Mouse (Mus musculus): ENCODE data around the gene Gm20388. TPM values are rescaled to one million over a fixed set of nuclear protein-coding genes. Genes with fewer than 3 reads are reported as not detected.

Gm20388 gene
- polyA plus RNA-seq, 1 experiment from 2014 or later = 5.5 TPM

DNA sequence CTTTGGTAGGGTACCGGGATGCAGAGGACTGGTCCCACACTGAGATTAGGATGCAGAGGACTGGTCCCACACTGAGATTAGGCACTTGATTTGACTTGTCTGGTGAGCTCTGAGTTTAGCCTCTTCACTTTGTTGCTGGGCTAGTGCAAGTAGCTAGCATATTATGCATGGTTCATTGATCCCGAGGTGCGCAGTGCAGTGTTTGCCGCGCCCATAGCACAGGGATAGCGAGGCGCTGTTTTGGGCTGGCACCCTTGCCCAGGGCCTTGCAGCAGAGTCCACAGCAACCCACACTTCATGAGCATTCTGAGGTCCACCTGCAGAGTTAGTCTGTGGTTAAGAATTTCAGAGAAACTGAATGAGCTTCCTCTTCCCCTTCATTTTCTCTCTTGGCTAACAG, 2042.2 kb downstream of the Gm20388 start:
- no peak for ATAC-seq (ENCODE audit: borderline replicate concordance, extremely low read depth, low FRiP score, low TSS enrichment)
- Histone ChIP-seq H3K4me2 (peak overlapping the region; percentile 75), H3K9ac (0 out of 2 replicates have a peak overlapping the region, but pooled peaks have one; percentile 5), H3K27me3 (no peaks in the 10 kb centered on the region), H3K36me3 (peaks cover 26% of the 10 kb centered on the region; the same call in 1 of the 2 replicates), H3K4me1 (peaks cover 43% of the 10 kb centered on the region), H3K9me3 (no peaks in the 10 kb centered on the region), H3K4me3 (0 out of 2 replicates have a peak overlapping the region, but pooled peaks have one; percentile 62), H3K27ac (no peak overlapping the region)
- WGBS = 88% methylated on average over 7 of the region's 7 CpGs

DNA sequence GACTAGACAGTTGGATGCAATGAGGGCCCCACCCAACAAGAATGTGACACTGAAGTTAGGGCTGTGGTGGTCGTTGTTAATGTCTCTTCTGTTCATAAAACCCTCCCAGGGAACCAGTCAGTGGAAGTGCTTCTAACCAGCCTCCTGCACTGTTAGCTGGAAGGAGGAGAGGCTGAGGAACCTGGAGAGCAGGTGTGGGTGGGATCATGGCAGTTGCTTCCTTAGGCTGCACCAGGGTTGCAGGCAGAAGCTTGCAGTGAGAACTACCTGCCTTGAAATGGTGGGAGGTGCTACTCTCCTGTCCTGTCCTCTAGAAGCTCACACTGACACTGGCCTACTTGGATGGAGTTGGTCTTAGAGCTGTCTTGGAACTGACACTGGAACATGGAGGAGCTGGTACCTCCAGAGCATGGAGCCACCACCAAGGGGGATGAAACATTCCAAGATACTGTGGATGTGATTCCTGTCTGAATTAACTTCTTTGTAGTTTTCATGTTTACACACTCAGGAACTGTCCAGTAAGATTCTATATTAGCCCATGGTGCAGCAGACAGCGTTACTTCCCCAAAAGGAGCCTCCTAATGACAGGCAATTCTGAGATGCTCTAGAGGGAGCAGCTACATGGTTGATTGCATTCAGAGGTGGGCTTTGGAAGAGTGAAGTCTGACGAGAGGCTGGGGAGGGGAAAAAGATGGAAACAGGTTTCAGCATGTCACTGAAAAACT, 2043.3 kb downstream of the Gm20388 start:
- Histone ChIP-seq H3K9me3 (no peaks in the 10 kb centered on the region), H3K9ac (no peak overlapping the region), H3K27ac (no peak overlapping the region), H3K27me3 (no peaks in the 10 kb centered on the region), H3K36me3 (peaks cover 26% of the 10 kb centered on the region; the same call in 1 of the 2 replicates), H3K4me1 (peaks cover 31% of the 10 kb centered on the region), H3K4me2 (no peak overlapping the region), H3K4me3 (no peak overlapping the region)
- no peak for ATAC-seq (ENCODE audit: borderline replicate concordance, extremely low read depth, low FRiP score, low TSS enrichment)
- 63% methylated on average over 3 of the region's 3 CpGs for WGBS

DNA sequence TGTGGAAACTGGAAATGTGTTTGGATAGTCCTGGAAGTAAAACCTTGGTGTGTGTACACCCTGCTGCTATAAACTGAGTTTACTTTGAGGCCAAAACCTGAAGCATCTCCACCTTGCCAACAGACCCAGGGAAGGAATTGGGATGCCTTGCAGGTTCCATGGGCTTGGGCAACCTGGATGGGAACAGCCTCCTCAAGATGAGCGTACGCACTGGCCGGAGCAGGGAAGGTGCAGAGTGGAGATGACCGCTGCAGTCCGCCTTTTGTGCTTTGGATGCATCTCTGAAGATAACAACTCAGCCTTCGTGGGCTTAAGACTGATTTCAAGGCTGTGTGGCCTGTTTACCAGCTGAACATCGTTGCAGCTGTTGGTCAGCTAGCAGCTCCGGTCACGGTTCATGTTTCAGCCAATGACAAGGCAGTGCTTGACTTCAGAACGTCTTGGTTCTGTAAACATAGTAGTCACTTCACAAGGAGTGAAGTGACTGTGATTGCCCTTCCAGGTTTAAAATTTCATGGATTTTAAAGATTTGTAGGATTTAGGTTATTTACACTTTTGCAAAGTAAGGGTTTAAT, 2044.4 kb downstream of the Gm20388 start:
- 56% methylated on average over 10 of the region's 10 CpGs for WGBS
- no peak overlapping the region for H3K4me2 ChIP-seq
- no peak for ATAC-seq (ENCODE audit: borderline replicate concordance, extremely low read depth, low FRiP score, low TSS enrichment)
- peaks cover 26% of the 10 kb centered on the region for H3K4me1 ChIP-seq
- H3K9me3 ChIP-seq = no peaks in the 10 kb centered on the region
- H3K4me3 ChIP-seq = no peak overlapping the region
- H3K9ac ChIP-seq = no peak overlapping the region
- H3K27me3 ChIP-seq = no peaks in the 10 kb centered on the region
- no peak overlapping the region for H3K27ac ChIP-seq
- H3K36me3 ChIP-seq = peaks cover 26% of the 10 kb centered on the region; the same call in 1 of the 2 replicates

DNA sequence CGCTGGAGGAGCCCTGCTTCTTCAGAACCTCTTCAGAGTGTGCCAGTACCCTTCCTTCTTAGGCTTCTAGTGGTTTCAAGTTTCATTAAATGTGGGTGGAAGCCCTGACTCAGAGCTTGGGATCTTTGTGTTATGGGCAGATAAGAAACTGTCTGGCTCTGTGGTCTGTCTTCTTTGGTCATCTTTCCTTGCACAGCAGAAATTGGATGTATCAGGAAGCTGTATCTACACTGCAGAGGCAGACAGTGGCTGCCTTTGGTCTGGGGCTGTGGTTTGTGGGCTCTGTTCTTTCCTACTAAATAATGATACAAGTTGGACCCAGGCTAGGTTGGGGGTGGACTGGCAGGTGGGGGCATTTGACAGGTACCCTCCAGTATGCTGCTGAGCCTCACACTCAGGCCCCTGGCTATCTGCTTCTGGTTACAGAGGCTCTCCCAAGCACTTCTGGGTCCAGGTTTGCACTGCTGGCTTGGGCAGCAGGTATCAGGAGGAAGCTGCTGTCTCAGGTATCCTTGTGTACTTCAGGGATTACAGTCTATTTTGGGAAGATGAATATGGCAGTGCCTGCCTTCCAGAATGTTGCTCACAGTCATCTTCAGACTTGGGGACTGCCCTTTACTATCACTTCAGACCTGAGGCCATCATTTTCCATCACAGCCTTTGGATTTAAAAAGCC, 2045.3 kb downstream of the Gm20388 start:
- no peak overlapping the region for H3K9ac ChIP-seq
- peaks cover 26% of the 10 kb centered on the region for H3K4me1 ChIP-seq
- no peaks in the 10 kb centered on the region for H3K27me3 ChIP-seq
- H3K4me2 ChIP-seq = no peak overlapping the region
- WGBS = 61% methylated on average over 1 of the region's 1 CpGs
- no peaks in the 10 kb centered on the region for H3K9me3 ChIP-seq
- ATAC-seq (ENCODE audit: borderline replicate concordance, extremely low read depth, low FRiP score, low TSS enrichment) = no peak
- no peak overlapping the region for H3K4me3 ChIP-seq
- H3K36me3 ChIP-seq = peaks cover 26% of the 10 kb centered on the region; the same call in 1 of the 2 replicates
- no peak overlapping the region for H3K27ac ChIP-seq

DNA sequence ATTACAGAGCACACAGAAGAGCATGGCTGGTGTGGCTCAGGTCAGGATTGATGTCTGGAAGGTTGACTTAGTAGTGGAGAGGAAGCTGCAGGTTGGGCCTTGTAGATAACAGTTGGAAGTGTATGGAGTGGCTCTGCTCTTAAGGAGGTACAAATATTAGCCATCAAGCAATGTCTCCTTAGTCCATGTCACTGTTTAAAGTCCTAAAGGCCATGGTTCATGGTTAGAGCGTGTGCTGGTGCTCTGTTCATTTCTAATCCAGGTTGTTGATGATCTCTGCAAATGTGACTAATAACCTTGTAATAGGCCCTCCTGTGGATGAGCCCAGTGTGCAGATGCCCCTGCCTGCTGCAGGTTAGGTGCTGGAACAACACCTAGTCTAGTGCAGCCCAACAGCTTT, 2047.8 kb downstream of the Gm20388 start:
- no peaks in the 10 kb centered on the region for H3K9me3 ChIP-seq
- ATAC-seq (ENCODE audit: borderline replicate concordance, extremely low read depth, low FRiP score, low TSS enrichment) = no peak
- peaks cover 9% of the 10 kb centered on the region for H3K4me1 ChIP-seq
- H3K9ac ChIP-seq = no peak overlapping the region
- H3K27me3 ChIP-seq = no peaks in the 10 kb centered on the region
- H3K36me3 ChIP-seq = peaks cover 23% of the 10 kb centered on the region; the same call in 1 of the 2 replicates
- no peak overlapping the region for H3K4me3 ChIP-seq
- no peak overlapping the region for H3K4me2 ChIP-seq
- 85% methylated on average over 1 of the region's 1 CpGs for WGBS
- no peak overlapping the region for H3K27ac ChIP-seq

DNA sequence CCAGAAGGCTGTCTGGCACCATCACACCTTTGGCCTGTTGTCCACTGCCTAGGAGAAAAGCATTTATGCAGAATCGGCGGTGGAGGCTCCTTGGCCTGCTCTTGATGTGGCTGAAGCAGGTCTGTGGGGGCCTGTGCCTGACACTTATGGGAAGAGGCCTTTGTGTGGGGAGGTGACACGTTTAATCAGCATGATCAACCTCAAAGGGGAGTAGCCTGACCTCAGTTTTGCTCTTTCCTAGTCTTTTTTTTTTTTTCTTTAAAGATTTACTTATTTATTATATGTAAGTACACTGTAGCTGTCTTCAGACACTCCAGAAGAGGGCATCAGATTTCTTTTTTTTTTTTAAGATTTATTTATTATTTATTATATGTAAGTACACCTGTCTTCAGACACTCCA, 2052.3 kb downstream of the Gm20388 start:
- H3K27me3 ChIP-seq = no peaks in the 10 kb centered on the region
- no peak overlapping the region for H3K9ac ChIP-seq
- H3K4me1 ChIP-seq = peaks cover 18% of the 10 kb centered on the region; the same call in 1 of the 2 replicates
- ATAC-seq (ENCODE audit: borderline replicate concordance, extremely low read depth, low FRiP score, low TSS enrichment) = no peak
- no peak overlapping the region for H3K4me2 ChIP-seq
- WGBS = 71% methylated on average over 3 of the region's 3 CpGs
- no peaks in the 10 kb centered on the region for H3K36me3 ChIP-seq
- H3K4me3 ChIP-seq = no peak overlapping the region
- no peaks in the 10 kb centered on the region for H3K9me3 ChIP-seq
- H3K27ac ChIP-seq = no peak overlapping the region

DNA sequence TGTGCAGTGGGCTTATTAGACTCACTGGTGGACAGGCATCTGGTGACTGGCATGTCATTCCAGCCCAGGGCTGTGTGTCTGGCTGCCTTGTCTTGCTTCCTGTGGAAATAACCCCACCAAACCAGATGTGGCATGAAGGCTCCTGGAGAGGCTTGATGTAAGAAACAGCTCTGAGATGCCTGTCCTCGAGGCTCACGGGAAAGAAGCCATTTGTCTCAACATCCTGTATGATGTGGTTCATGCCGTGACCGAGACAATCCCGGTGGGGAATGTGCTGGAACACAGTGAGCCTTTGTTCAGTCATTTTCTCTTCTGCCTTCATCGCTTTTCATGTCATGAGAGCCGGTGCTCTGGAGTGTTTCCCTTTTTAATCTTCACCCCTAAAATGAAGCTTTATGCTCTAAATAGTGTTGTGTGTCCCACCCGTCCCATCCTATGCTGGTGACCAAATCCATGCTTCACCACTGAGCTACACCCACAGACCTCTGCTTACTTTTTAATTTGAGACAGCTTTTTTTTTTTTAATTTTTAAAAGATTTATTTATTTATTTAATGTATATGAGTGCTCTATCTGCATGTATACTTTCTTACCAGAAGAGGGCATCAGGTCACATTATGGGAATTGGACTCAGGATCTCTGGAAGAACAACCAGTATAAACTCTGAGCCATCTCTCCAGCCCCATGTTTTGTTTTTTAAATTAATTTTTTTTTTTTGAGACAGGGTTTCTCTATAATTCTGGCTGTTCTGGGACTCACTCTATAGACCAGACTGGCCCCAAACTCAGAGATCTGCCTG, 2054.3 kb downstream of the Gm20388 start:
- Histone ChIP-seq H3K4me3 (no peak overlapping the region), H3K9ac (no peak overlapping the region), H3K4me1 (peaks cover 25% of the 10 kb centered on the region; the same call in 1 of the 2 replicates), H3K9me3 (no peaks in the 10 kb centered on the region), H3K27ac (no peak overlapping the region), H3K36me3 (no peaks in the 10 kb centered on the region), H3K27me3 (no peaks in the 10 kb centered on the region), H3K4me2 (no peak overlapping the region)
- ATAC-seq (ENCODE audit: borderline replicate concordance, extremely low read depth, low FRiP score, low TSS enrichment) = no peak
- 74% methylated on average over 8 of the region's 8 CpGs for WGBS

DNA sequence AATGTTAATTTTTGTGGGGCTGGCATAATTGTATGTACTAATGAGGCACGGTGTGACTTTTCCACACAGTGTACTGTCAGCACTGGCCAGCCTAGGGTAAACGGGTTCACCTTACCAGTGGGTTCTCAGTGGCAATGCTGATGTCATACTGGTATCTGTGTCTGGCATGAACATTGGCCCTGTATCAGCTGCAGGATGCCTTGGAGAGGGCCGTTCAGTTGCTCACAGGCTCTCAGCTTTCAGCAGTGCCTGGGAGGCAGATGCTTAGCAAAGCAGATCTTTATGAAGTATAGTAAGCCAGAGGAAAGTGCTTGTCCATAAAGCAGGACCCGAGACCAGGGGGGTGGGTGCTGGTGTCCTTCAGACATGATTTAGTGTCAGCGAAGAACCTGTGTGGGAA, 2055.5 kb downstream of the Gm20388 start:
- no peak for ATAC-seq (ENCODE audit: borderline replicate concordance, extremely low read depth, low FRiP score, low TSS enrichment)
- WGBS = 56% methylated on average over 5 of the region's 5 CpGs
- Histone ChIP-seq H3K4me3 (no peak overlapping the region), H3K27me3 (no peaks in the 10 kb centered on the region), H3K36me3 (no peaks in the 10 kb centered on the region), H3K4me2 (no peak overlapping the region), H3K4me1 (peaks cover 31% of the 10 kb centered on the region; the same call in 1 of the 2 replicates), H3K9me3 (no peaks in the 10 kb centered on the region), H3K27ac (no peak overlapping the region), H3K9ac (no peak overlapping the region)

DNA sequence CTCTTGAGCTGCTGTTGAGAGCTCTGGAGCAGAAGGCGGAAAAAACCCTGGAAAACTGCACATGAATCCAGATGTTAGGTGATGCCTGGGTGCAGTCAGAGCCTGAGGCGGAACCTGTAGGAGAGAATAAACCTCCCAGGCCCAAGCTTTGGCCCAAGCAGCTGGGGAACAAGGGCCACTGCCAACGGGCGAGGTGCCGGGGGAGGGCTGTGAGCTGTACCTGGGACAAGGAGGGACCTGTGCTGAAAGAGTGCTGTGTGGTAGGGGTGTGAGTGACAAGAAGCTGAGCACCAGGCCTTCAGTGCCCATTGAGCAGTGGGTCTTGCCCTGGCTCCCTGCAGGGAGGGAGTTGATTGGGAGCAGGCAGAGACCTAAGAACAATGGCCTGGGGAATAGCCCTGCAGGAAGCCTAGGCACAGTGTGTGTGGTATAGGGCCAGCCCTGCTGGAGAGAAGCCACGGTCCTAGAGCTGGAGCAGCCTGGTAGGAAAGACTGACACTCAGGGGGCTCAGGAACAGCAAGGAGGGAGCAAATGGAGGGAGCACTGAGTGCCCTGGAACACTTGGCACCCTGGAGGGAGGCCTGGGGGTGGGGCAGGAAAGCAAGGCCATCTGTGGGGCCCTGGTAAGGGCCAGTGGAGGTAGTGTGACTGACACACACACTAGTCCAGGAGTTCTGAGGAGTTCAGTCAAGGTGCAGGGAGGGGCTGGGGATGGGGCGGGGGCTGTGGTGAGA, 2056.2 kb downstream of the Gm20388 start:
- Histone ChIP-seq H3K9ac (no peak overlapping the region), H3K4me1 (peaks cover 34% of the 10 kb centered on the region; the same call in 1 of the 2 replicates), H3K4me2 (no peak overlapping the region), H3K27ac (no peak overlapping the region), H3K27me3 (no peaks in the 10 kb centered on the region), H3K4me3 (no peak overlapping the region), H3K36me3 (no peaks in the 10 kb centered on the region), H3K9me3 (no peaks in the 10 kb centered on the region)
- WGBS = 63% methylated on average over 7 of the region's 7 CpGs
- ATAC-seq (ENCODE audit: borderline replicate concordance, extremely low read depth, low FRiP score, low TSS enrichment) = no peak

DNA sequence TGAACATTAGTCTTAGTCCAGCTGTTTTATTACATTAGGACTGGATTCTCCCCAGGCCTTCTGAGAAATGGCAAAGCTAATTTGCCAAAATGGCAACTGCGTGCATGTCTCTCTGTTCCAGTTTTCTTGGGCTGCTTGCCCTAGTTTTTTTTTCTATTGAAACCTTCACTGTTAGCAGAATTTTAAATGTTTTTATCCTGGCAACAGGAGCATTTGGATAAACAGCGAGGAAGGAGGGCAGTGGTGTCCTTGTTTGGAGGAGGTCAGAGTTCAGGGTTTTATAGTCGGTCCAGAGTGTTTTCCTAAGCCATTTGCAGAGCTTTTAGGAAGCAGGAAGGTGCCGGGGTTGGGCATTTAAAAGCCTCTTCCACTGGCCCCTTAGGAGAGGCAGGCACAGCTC, 2057.3 kb downstream of the Gm20388 start:
- Histone ChIP-seq H3K9ac (no peak overlapping the region), H3K9me3 (no peaks in the 10 kb centered on the region), H3K4me3 (no peak overlapping the region), H3K36me3 (no peaks in the 10 kb centered on the region), H3K27me3 (no peaks in the 10 kb centered on the region), H3K4me2 (no peak overlapping the region), H3K27ac (no peak overlapping the region), H3K4me1 (peaks cover 34% of the 10 kb centered on the region; the same call in 1 of the 2 replicates)
- ATAC-seq (ENCODE audit: borderline replicate concordance, extremely low read depth, low FRiP score, low TSS enrichment) = no peak
- 48% methylated on average over 4 of the region's 4 CpGs for WGBS

DNA sequence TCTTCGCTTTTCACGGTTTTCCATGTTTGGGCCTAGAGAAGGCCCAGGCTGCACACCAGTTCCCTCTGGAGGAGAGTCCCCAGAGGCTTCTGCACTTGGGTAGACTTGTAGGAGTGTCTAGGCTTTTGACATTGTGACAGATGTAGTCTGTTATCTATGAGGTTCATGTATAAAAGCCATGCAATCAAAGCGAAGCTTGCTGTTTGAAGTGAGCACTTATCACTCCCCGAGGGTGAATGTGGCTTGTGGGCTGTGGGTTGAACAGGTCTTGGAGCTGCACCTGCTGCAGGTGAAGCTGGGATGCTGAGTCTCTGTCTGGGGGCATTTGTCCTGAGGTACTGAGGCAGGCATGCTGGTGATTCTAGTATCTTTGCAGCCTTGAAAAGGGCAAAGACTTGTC, 2057.9 kb downstream of the Gm20388 start:
- H3K9ac ChIP-seq = no peak overlapping the region
- no peak overlapping the region for H3K4me2 ChIP-seq
- H3K4me1 ChIP-seq = peaks cover 34% of the 10 kb centered on the region; the same call in 1 of the 2 replicates
- no peak for ATAC-seq (ENCODE audit: borderline replicate concordance, extremely low read depth, low FRiP score, low TSS enrichment)
- H3K36me3 ChIP-seq = no peaks in the 10 kb centered on the region
- H3K9me3 ChIP-seq = no peaks in the 10 kb centered on the region
- H3K27ac ChIP-seq = no peak overlapping the region
- 50% methylated on average over 4 of the region's 4 CpGs for WGBS
- no peaks in the 10 kb centered on the region for H3K27me3 ChIP-seq
- no peak overlapping the region for H3K4me3 ChIP-seq

Measured in lung, embryonic 15.5 days (tissue).